Mouse (Mus musculus) CD4-positive, CD25-positive, alpha-beta regulatory T cell, adult 4 months (primary cell): ENCODE data around the gene Flna. TPM values are rescaled to one million over a fixed set of nuclear protein-coding genes. Genes with fewer than 3 reads are reported as not detected.

Experiments used
- ATAC-seq: one replicate; pipeline ENCODE4 v1.8.0; 2017
- polyA plus RNA-seq, 2 experiments: library from polyadenylated mRNA; unstranded; fragments of 100-300 nt; shearing (Covaris generic); gene quantifications; one replicate each; pipeline ENCODE4 v1.2.1; 2017

Gene Flna
- polyA plus RNA-seq = 100 to 1,000 TPM; 199 to 249 TPM

DNA sequence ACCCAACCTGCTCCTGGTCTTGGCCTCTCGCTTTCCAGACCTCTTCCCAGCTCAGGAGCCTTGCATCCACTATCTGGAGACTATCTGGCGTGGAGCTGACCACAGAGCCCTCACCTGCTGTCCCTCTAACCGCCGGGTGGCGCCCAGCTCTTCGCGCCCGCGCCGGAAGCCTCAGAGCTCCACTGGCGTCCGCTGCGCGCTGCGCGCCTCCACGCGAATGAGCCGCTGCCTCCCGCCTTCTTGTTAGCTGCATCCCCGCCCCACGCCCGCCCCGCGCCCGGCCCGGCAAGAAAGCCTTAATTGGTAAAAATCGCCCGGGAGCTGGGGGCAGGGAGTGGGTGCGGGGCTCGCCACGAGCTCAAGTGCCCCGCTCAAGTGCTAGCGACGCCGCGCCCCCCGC, at the start of gene Flna:
TSS of gene Flna (minus strand) at position 206 of the 400 bp plus-strand sequence.
- no peak for ATAC-seq

DNA sequence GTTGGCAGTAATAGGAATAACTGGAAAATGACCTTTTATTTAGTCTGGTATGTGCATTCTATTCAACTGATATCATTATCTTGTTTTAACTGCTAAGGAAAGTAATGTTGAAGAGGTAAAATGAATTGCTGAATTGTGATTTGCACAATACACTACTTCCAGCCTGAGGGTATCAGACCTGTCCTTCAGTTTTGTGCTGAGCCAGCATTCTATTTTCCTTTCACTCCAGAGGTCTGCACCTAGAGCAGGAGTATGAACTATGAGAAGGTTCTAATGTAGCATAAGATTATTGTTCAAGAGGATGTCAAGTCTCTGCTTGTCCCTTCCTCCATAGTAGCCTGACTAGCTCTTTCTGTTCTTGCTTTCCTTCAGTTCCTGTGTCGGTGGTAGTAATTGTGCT, 48.7 kb upstream of the Flna start:
- ATAC-seq = no peak

DNA sequence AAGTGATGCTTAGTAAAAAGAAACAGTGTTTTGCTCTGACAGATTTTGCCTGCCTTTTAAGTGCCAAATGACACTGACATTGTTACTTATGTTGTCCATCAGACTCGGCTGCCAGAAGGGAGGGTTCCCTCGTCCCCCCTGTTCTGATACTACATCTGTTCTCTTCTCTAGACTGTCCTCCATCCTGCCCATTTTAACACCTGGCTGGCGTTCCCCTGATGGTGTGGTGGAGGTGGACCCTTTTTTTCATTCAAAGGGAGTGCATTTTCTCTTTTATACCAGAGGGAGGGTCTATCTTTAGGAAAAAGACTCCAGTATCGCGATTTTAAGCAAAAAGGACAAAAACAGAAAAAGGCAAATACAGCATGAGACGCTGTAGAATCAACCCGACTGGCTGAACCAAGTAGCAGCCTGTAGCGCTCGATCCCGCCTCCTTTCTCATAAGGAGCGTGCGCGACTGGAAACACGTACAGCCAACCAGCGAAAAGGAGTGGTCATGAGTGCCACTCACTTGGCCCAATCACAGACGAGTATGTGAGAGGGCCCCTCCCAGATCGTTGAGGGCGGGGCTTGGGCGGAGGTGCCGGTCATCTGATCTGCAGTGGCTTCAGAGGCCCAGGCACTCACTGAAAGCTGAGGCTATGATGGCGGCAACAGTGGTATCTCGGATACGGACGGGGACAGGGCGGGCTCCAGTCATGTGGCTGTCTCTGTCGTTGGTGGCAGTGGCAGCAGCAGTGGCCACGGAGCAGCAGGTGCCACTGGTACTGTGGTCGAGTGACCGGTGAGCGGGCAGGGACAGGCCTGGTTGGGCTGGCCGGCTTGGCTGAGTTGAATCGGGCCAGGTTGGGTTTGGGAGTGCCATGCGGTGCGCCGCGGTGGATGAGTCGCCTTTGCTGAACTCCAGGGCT, 47.2 kb upstream of the Flna start, which contains the start of gene Atp6ap1:
TSS of gene Atp6ap1 (plus strand) at position 560 of the 911 bp plus-strand sequence.
- ATAC-seq = peak; percentile 99

DNA sequence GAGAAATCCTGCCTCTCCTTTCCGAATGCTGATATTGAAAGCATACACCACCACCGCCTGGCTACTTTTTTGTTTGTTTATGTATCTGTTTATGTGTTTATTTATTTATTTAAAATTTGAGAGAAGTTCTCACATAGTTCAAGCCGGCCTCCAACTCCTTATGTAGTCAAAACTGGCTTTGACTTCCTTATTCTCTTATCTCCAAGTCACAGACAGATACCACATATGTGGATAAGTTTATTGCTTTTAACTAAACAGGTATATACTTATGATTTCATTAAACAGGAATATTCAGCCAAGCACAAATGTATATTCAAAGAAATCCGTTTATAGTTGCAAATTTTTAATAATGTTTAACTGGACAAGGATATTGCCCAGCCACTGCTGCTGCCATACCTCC, 43.8 kb upstream of the Flna start:
- ATAC-seq = no peak

DNA sequence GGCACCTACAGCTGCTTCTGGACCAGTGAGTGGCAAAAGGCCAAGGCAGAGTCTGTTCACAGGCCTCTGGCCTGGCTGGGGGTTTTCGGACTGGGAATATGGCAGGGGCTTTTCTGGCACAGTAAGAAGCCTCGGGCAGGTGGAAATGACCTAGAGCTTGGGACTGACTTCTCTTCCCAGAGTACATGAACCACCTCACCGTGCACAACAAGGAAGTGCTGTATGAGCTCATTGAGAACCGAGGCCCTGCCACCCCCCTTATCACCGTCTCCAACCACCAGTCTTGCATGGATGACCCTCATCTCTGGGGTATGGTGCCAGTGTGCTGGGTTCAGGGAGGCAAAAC, 33.4 kb upstream of the Flna start:
- ATAC-seq = no peak

DNA sequence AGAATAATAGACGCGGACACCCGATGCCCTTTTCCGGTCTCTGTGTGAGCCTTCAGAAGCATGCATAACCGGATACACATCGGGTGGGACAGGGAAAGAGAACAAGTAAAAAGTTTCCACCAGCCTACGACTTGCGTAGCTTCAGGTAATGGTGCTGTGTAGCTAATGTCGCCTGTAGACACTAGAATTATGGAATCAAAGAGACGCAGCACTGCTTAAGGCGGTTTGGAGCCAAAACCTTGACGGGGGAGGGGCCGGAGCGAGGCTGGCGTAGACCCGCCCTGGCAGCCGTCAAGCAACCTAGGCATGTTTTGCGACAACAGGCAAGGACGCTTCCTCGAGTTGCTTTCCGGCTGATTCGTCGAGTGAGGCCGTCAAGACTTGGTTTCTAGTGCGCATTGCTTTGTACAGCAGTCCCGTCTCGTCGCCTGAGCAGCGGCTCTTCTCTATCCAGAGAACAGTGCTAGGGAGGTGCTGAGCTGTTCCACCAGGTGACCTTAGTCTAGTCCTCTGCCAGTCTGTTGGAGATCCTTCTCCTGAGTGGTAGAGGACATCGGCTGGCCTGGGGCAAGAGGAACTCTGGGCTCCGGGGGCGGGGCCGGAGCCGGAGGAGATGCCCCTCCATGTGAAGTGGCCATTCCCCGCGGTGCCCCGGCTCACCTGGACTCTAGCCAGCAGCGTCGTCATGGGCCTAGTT, 32.9 kb upstream of the Flna start:
- ATAC-seq = peak; percentile 78

DNA sequence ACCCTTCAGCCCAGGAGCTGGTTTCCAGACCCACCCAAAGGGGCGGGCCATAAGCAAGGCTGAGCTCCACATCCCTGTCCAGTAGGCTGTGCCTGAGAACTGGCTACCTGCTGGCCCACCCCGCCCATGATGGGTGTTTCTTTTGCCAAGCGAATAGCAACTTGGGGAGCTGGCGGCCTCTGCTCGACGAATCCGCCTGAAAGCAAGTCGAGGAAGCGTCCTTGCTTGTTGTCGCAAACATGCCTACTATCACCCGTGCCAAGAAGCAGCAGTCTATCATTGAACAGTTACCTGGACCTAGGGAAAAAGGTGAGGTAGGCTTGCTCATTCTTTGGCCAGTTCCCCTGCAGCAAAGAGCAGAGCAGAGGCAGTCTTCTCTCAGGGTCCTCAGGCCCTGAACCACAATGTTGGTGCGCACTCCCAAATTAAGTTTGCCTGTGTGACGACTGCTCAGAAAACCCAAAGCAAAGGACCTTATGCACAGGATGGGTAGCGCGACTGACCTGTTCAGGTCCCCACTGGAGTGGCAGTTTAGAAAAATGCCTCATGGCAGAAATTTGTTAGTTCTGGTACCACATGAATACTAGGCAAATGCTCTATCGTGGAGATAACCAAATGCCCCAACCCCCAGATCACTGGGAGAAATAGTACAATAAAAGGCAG, 32.2 kb upstream of the Flna start, which contains the start of the genes Taz and Dnase1l1:
TSS of gene Taz (plus strand) at position 181 of the 663 bp plus-strand sequence.
TSS of gene Dnase1l1 (minus strand) at position 606 of the 663 bp plus-strand sequence.
- peak; percentile 58 for ATAC-seq

DNA sequence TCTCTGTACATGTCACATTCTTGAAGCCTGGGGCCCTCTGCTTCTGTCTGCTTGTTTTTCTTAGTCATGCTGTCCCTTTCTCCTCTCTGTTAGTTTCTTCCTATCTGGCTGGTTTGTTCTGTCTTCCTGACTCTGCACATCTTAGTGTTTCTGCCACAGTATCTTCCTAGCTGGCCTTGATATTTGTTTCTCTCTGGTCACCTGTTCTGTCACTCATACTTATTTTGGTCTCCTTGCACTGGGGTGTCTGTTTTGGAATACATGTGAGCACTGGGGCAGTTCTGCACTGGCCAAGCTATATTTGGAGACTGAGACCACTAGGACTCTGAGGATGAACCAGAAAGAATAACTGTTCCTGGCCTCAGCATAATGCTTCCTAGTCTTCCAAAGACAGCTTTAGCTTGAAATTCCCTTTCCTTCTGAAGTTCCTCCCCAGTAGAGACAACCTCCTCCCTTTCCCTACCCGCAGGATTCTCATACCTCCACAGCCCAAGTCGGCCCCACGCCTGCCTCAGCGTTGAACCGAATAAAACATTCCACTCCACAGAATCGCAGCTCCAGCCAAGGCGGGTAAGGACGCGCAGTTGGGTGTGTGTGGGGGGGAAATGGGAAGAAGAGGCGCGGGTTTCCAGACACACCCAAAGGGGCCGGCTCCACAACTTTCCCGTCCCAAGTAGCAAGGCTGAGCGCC, 31.6 kb upstream of the Flna start:
- ATAC-seq = no peak

DNA sequence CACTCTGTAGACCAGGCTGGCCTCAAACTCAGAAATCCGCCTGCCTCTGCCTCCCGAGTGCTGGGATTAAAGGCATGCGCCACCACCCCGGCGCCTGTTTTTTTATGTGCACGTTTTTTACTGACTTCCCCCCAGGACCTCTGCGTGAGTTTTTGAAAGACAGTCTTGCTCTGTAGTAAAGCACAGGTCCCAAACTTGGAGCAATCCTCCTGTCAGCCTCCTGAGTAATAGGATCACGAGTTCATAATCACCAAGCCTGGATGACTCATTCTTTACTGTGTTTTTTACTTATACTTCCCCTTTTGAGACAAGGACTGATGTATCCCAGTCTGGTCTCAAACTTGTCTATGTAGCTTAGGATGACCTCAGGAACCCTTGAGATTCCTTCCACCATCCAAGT, 28.3 kb upstream of the Flna start:
- no peak for ATAC-seq

DNA sequence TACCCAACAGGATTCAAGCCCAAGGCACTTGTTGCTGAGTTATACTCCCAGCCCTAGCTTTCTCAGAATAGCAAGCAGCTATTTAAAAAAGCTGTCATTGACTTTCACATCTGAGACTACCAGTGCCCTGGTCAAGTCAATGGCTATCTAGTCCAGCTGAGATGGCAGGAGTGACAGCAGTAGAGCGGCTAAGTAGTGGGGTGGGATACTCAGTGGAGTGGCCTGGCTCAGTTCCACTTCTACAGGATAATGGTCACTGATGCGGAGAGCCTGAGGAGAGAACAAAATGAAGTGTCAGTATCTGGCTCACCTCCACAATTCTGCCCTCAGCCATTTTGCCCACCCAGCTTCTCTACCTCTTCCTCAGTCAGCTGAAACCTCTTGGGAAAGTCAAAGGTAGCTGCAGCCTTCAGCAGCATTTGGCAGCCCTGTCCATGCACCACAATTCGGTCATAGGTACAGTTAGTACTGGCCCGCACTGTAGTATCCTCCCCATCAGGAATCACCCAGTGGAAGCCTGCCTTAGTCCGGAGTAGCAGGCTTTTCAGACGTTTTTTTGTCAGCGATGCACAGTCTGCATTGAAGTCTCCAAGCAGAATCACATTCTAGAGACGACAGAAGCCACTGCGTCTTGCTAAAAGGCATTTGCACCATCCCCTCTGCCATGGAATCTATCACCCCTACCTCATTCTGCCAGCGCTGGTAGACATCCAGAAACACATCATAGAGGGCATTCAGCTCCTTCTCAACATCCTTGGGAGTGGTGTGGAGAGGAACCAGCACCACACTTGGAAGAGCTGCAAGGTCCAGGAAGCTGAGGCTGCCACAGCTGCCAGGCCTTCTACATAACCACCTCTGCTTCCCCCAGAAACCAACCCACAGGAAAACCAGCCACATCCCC, 24.1 kb upstream of the Flna start:
- no peak for ATAC-seq

DNA sequence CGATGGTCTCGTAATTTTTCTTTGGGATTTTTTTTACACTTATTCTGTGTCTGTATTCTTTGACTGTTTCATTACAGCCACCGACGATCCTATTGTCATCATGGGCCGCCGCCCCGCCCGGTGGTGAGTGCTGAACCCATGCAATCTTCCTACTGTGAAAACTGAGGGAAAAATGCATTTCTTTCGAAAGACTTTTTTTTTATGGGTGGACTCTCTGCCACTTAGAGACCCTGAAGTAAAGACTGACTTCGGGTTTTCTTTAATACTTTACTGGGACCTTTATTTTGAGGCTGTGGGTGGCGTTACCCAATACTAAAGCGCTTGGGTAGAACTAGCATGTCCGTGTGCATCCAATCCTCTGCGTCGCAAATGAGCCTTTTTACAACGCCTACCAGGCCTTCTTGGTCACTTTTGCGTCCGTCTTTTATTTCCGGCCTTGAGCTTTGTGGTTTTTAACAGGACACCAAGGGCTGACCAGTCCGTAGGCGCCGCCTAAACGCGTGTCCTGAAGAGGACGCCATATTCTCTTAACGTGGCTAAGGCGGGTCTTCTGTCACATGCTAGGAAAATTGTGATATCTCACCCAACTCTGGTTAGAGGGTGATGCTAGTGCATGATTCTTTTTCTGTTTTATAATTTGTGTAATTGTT, 21.4 kb upstream of the Flna start:
- no peak for ATAC-seq

DNA sequence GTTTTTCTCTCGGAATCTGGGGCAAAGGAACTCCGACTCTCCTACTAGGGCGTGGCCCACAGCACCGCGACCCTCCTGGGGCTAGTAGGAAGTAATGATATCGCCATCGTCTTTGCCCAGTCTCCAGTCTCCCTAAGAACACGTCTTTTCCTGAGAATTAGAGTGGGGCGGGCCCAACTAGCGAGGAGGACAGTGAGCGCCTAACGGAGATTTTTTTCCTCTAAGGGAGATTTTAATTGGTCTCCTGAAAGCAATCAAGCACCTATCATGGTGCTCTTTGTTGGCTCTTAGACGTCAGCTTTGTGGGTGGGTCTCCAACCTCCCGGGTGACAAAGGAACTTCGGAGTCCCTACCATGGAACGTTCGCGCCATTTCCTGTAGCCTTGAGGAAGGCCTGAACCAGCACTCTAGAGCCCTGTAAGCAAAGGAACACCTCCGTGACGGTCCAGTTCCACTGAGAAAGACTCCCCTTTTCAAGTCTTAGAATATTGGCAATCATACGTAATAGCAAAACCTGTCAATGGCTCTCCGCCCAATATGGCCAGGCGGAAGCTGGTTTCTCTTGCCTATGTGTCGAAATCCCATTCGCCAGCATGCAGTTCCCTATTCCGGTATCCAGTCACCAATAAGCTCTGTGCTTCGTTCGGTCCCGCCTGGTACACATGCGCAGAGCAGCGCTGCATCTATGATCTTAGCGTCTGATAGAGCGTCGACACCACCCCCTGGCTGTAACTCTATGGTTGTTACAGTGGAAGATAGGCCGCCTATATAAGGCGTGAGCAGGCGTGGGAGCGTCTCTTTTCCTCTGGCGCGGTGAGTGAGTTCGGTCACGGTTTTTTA, 20.7 kb upstream of the Flna start, which contains the start of gene Rpl10:
TSS of gene Rpl10 (plus strand) at position 751 of the 840 bp plus-strand sequence.
- peak; percentile 86 for ATAC-seq

DNA sequence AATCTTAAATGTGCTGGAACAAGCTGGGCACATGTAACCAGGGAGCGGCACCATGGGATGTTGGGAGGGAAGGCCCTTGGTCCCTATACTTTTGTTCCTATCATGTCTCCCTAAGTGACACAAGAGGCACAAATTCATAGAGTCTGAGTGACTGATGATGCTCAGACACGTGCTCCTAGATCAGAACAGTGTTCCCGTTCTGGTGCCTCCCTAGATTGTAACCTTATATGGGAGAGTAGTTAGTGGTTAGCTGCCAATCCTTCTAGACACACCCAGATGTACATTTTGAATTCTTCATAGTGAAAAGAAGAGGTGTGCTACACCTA, 20.1 kb upstream of the Flna start:
- no peak for ATAC-seq

DNA sequence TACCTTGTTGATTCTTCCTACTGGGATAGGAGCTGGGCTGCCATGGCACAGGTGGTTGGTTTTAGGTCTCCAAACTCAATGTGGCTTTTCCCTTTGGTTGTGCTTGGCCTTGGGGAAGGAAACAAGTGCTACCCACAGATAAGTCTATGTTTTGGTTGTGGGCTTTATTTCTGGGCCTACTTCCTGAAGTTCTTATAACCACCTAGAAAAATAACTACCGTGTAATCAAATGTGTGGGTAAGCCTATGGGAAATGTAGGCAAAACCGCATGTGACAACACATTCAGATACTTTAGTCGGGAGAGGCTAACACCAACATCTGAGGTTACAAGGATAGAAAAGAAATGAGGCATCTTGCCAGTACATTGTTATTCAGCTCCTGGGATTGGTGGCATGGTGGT, 8.1 kb upstream of the Flna start:
- no peak for ATAC-seq

DNA sequence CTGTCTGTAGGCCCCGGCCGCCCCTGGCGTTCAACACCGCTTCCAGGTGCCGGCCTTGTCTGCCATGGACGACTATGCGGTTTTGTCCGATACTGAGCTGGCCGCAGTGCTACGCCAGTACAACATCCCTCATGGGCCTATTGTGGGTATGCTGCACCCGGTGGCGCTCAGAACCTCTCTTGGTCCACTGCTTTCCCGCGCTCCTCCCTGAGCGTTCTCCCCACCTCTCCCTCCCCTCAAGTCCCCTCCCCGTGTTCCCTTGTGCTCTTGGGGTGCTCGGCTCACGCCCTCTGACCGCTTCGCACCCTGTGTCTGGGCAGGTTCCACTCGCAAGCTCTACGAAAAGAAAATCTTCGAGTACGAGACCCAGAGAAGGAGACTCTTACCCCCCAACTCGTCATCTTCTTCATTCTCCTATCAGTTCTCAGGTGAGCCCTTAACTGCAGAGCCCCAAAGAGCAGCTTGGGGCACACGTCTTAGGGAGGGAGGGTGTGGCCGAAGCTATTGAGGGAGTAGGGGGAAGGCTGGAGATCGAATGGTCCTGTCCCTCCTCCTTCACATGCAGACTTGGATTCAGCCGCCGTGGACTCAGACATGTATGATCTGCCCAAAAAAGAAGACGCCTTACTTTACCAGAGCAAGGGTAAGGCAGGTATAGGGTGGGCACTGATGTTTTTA, 5.4 kb upstream of the Flna start:
- ATAC-seq = peak; percentile 11

DNA sequence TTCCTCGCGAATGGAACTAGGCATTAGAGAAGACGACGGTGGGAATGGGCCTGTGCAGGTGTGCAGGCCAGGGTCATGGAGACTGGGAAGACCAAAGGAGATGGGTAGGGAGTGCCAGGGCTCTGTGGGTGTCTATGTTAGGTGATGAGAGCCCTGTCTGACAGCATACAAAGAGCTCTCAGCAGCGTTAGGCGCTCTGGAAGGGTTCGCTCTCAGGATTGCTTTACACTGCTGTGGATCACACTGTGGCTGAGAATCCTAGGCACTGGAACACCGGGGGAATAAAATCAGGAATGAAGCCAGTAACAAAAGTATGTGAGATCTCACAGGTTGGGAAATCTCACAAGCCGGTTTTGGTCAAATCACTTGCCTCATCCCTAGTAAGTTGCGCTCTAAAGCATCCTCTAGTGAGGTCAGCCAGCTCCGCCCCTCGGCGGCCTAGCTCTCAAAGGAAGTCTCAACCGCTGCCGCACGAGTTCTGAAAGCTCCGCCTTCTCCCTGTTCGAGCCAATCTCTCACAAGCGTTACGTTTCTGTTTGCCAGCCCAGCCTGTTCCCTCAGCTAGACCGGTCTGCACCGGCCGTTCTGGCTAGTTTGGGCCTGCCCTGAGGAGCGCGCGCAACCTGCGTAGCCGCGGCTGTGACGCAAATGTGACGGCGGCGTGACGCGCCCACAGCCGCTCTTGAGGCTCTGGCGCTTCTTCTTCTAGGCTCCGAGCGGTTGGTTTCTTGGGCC, 4.7 kb upstream of the Flna start, which contains the start of gene Emd:
TSS of gene Emd (plus strand) at position 535 of the 735 bp plus-strand sequence.
- ATAC-seq = peak; percentile 93

DNA sequence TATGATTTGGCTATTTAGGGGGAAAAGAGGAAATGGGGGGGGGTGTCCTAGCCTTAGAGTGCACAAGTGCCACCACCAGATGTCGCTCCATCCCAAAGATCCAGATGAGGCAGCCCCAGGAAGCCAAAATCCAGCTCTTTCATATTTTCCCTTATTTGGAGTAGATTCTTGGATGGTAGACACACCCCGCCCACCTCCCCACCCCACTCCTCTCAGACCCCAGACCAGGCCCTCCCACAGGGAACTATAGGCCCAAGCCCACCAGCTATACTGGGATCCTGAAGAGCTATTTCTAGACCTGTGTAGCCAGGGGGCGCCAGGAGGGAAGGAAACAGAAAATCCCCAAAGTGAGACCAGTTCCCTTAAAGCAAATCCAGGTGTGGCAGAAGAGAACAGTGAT, 969 bp downstream of the Flna start:
- no peak for ATAC-seq

DNA sequence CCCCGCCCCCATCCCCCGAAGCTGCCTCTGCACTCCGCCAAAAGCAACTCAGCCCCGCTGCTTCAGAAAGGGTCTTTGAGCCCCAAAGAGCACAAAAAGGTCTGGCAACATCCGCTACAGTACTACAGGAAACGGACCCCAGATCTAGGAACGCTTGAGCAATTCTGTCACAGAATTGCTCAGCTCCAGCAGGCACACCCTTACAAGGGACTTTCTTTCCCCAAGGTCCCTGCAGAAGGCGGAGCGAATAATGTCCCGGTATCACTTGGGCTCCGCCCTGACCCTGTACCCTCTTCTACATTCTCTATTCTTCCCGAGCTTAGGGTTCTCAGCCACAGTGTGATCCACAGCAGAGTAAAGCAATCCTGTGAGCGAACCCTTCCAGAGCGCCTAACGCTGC, 2.9 kb downstream of the Flna start:
- peak; percentile 10 for ATAC-seq
